Mouse (Mus musculus) CD4-positive, CD25-positive, alpha-beta regulatory T cell (primary cell): Measurements from ENCODE around the gene Gar1. TPM values are rescaled to one million over a fixed set of nuclear protein-coding genes. Genes with fewer than 3 reads are reported as not detected.

Experiments used
- polyA plus RNA-seq: library from polyadenylated mRNA; unstranded; fragments of 100-300 nt; shearing (Covaris generic); gene quantifications from one replicate; pipeline ENCODE4 v1.2.1, GENCODE M21; 2017

Gar1 gene
- 131 TPM for polyA plus RNA-seq

DNA sequence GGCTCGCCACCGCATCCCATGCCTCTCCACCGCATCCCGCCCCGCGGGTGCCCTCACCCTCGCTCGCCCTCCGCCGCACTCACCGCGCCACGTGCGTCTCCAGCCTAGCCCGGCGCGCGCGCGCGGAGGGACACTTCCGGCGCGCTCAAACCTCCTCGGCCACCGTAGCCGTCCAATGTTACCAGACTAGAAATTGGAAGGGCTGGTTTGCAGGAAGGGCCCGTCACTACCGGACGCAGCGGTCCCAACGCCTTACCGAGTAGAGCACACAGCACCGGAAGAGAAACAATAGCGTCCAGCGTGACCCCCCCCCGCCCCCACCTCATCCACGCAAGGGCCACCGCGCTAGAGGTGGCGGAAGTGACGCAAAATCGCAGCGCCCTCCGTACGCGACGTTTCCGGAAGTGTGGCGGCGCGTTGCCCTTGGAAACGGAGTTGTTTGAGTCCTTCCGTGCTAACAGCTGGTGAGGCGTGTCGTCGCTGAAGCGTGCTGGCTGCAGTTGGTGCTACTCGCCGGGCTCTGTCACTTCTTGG is at the start of gene Gar1:
Gene Gar1, minus strand, starts transcription at position 362 of the 534 bp plus-strand sequence.

GRCm38 (mm10) chr3:129878405-129879021 is 47.3 kb upstream of the Gar1 start, which contains the start of gene Pla2g12a:
Gene Pla2g12a (plus strand): TSS chr3:129878606.

DNA sequence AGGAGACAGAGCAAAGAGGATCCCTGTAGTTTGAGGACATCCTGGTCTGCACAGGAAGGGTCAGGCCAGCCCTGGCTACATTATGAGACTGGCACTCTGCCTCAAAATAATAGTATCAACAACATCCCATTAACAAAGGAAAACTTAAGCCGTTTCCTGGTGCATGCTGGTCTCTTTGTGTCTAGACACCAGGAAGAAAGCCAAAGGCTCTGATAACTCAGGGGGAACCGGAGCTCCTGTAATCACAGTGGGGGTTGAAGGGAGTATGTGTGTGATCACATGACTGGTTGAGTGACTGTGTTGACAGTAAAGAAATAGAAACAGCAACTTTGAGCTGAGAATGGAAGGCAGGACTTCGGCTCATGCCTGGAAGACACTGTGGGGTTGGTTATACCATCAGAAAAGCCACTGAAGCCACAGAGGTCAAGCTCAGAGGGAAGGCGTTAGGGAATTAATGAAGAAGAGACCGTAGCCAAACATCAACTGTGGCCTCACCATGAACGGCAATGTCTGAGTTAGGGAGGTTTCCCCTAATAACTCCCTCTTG is 4.3 kb upstream of the Gar1 start, which contains the start of gene Cfi:
Gene Cfi, plus strand, starts transcription at position 497 of the 547 bp plus-strand sequence.

DNA sequence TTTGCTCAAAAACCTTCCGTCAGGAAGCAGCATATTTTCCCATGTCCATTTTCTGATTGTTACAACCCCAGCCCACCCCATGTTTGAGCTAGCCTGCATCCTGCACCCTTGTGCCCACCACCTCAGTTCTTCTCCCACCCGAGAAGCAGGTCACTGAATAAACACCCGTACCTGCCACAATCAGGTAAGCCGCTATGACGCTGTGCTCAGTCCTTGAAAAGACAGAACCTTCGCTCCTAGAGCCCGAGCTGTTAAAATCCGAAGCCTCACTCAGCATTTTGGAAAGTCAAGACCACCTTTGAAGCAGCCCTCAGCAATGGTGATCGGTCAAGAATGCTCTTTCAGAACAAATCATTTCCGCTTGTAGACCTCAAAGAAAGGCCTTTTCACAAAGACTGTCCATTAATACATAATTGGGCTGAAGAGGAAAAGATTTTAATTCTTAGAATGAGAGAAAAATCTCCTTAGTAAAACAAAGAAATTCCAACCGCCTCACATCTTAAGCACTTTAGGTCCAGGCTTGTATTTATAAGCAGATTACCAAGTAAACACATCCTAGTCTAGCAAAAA is 8.9 kb downstream of the Gar1 start, which contains the start of gene Rrh:
Gene Rrh, minus strand, starts transcription at position 382 of the 570 bp plus-strand sequence.

GRCm38 (mm10) chr3:129803765-129804164 is 27.4 kb downstream of the Gar1 start, which contains the start of gene Lrit3:
Gene Lrit3 (minus strand): TSS chr3:129804030.

Other genes starting within 250 kb of the Gar1 start
- 1.2 TPM for gene Egf, start 76.1 kb downstream of the Gar1 start, polyA plus RNA-seq
- 0.10 TPM for gene Lrit3, start 27.4 kb downstream of the Gar1 start, polyA plus RNA-seq
- gene Rrh, start 8.8 kb downstream of the Gar1 start, polyA plus RNA-seq, result not detected
- not detected for gene Cfi, start 4.5 kb upstream of the Gar1 start, polyA plus RNA-seq
- gene Pla2g12a, start 47.2 kb upstream of the Gar1 start, polyA plus RNA-seq, result 21.2 TPM
- 68.7 TPM for gene Casp6, start 70.0 kb upstream of the Gar1 start, polyA plus RNA-seq
- 44.7 TPM for gene Mcub, start 138.8 kb upstream of the Gar1 start, polyA plus RNA-seq
- 57.2 TPM for gene Sec24b, start 230.2 kb upstream of the Gar1 start, polyA plus RNA-seq